Mouse (Mus musculus): ENCODE results near the gene Gimap9. TPM values are rescaled to one million over a fixed set of nuclear protein-coding genes. Genes with fewer than 3 reads are reported as not detected.
A peak's percentile ranks its signal among the peaks of the same experiment; 100 is the strongest.

The Gimap9 gene
- polyA plus RNA-seq, 1 experiment from 2014 or later: 9.8 TPM

DNA sequence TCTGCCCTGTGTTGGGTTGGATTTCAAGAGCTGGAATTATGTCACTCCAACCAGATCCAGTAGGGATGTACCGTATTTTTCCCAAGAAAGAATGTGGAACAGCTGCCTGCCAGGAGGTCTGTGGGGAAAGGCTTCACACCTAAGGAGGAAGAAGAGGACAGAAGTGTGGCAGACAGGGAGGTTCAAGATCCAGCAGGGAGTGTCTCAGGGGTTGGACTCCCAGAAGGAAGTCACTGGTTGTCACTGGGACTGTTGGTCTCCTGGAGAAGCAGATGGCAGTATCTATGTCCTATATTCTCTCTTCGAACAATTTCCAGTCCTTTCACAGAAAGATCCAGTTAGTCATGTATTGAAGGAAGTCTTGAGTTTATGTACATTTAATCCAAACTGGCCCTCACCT lies 28.3 kb upstream of the Gimap9 start:
- no peaks in the 10 kb centered on the region for H3K27me3 ChIP-seq (ENCODE audit: control insufficient read depth, insufficient read depth, low read length)
- H3K36me3 ChIP-seq (ENCODE audit: control insufficient read depth, insufficient read depth, low read length): no peaks in the 10 kb centered on the region
- H3K4me3 ChIP-seq (replicated peaks; ENCODE audit: low read length): no peak overlapping the region
- H3K4me1 ChIP-seq (ENCODE audit: control insufficient read depth, insufficient read depth, low read length): no peaks in the 10 kb centered on the region
- H3K9ac ChIP-seq (ENCODE audit: low read length): no peak overlapping the region
- no peak for ATAC-seq (ENCODE audit: insufficient read depth, low FRiP score)
- H3K9me3 ChIP-seq (replicated peaks; ENCODE audit: control insufficient read depth, low read length): no peaks in the 10 kb centered on the region
- H3K4me2 ChIP-seq (ENCODE audit: low read depth, low read length): 0 out of 2 replicates have a peak overlapping the region, but pooled peaks have one; percentile 3
- 66% methylated on average over 2 of the region's 2 CpGs for WGBS
- H3K27ac ChIP-seq (ENCODE audit: low read length): no peak overlapping the region

- no peaks in the 10 kb centered on the region for H3K4me1 ChIP-seq (ENCODE audit: control insufficient read depth, insufficient read depth, low read length)
- WGBS: 85% methylated on average over 4 of the region's 4 CpGs
Measured at GRCm38 (mm10) chr6:48648779-48649178, 27.1 kb upstream of the Gimap9 start.

DNA sequence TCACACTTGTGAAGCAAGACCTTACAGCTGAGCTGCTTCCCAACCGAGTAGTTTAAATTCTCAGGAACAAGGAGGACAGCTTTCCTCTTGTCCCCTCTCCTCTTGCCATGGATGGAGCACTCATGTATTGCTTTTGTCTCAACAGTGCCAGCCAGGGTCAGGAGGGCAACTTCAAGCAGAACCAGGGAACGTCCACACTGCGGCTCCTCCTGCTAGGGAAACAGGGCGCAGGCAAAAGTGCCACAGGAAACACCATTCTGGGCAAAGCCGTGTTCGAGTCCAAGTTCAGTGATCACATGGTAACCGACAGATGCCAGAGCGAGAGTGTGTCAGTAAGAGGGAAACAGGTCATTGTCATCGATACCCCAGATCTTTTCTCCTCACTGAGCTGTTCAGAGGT lies 25.9 kb upstream of the Gimap9 start:
- Histone ChIP-seq H3K9me3 (replicated peaks; ENCODE audit: control insufficient read depth, low read length) (no peaks in the 10 kb centered on the region), H3K4me3 (replicated peaks; ENCODE audit: low read length) (no peak overlapping the region), H3K36me3 (ENCODE audit: control insufficient read depth, insufficient read depth, low read length) (no peaks in the 10 kb centered on the region), H3K4me2 (ENCODE audit: low read depth, low read length) (no peak overlapping the region), H3K27ac (ENCODE audit: low read length) (no peak overlapping the region), H3K9ac (ENCODE audit: low read length) (no peak overlapping the region), H3K4me1 (ENCODE audit: control insufficient read depth, insufficient read depth, low read length) (no peaks in the 10 kb centered on the region), H3K27me3 (ENCODE audit: control insufficient read depth, insufficient read depth, low read length) (no peaks in the 10 kb centered on the region)
- no peak for ATAC-seq (ENCODE audit: insufficient read depth, low FRiP score)
- WGBS: 84% methylated on average over 9 of the region's 9 CpGs

More at GRCm38 (mm10) chr6:48648779-48649178, 27.1 kb upstream of the Gimap9 start:
- Histone ChIP-seq H3K27ac (ENCODE audit: low read length) (no peak overlapping the region), H3K4me3 (replicated peaks; ENCODE audit: low read length) (no peak overlapping the region), H3K27me3 (ENCODE audit: control insufficient read depth, insufficient read depth, low read length) (no peaks in the 10 kb centered on the region), H3K4me2 (ENCODE audit: low read depth, low read length) (no peak overlapping the region), H3K9me3 (replicated peaks; ENCODE audit: control insufficient read depth, low read length) (no peaks in the 10 kb centered on the region), H3K9ac (ENCODE audit: low read length) (no peak overlapping the region), H3K36me3 (ENCODE audit: control insufficient read depth, insufficient read depth, low read length) (no peaks in the 10 kb centered on the region)
- ATAC-seq (ENCODE audit: insufficient read depth, low FRiP score): no peak

GRCm38 (mm10) chr6:48658721-48659120 lies 17.2 kb upstream of the Gimap9 start:
- Histone ChIP-seq H3K4me2 (ENCODE audit: low read depth, low read length) (no peak overlapping the region), H3K36me3 (ENCODE audit: control insufficient read depth, insufficient read depth, low read length) (no peaks in the 10 kb centered on the region), H3K4me3 (replicated peaks; ENCODE audit: low read length) (no peak overlapping the region), H3K27ac (ENCODE audit: low read length) (no peak overlapping the region), H3K9me3 (replicated peaks; ENCODE audit: control insufficient read depth, low read length) (no peaks in the 10 kb centered on the region), H3K4me1 (ENCODE audit: control insufficient read depth, insufficient read depth, low read length) (no peaks in the 10 kb centered on the region), H3K27me3 (ENCODE audit: control insufficient read depth, insufficient read depth, low read length) (no peaks in the 10 kb centered on the region), H3K9ac (ENCODE audit: low read length) (no peak overlapping the region)
- 57% methylated on average over 5 of the region's 5 CpGs for WGBS
- ATAC-seq (ENCODE audit: insufficient read depth, low FRiP score): no peak

- no peaks in the 10 kb centered on the region for H3K4me1 ChIP-seq (ENCODE audit: control insufficient read depth, insufficient read depth, low read length)
- no peak overlapping the region for H3K27ac ChIP-seq (ENCODE audit: low read length)
- H3K9ac ChIP-seq (ENCODE audit: low read length): no peak overlapping the region
- H3K4me2 ChIP-seq (ENCODE audit: low read depth, low read length): no peak overlapping the region
- no peaks in the 10 kb centered on the region for H3K27me3 ChIP-seq (ENCODE audit: control insufficient read depth, insufficient read depth, low read length)
- ATAC-seq (ENCODE audit: insufficient read depth, low FRiP score): no peak
- H3K9me3 ChIP-seq (replicated peaks; ENCODE audit: control insufficient read depth, low read length): no peaks in the 10 kb centered on the region
- H3K36me3 ChIP-seq (ENCODE audit: control insufficient read depth, insufficient read depth, low read length): no peaks in the 10 kb centered on the region
- 73% methylated on average over 4 of the region's 4 CpGs for WGBS
- H3K4me3 ChIP-seq (replicated peaks; ENCODE audit: low read length): no peak overlapping the region
Measured at GRCm38 (mm10) chr6:48664750-48665149, 11.2 kb upstream of the Gimap9 start.

DNA sequence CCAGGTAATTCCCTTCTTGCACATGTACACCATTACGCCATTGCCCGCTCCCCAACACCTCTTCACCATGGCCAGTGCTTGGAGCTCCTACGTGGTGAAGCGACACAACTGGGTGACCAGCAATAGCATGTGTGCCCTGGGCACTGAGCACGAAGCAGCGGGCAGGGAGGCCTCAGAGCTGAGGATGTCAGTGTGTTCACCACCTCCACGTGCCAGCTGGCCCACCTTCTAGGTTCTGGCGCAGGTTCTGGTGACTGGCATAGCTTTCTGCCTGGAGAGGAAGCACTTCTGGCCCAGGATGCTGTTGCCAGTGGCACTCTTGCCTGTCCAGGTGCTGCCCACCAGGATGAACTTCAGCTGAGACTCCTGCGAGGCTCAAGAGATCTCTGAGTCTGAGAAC lies 10.5 kb upstream of the Gimap9 start:
- WGBS: 94% methylated on average over 9 of the region's 9 CpGs
- Histone ChIP-seq H3K4me2 (ENCODE audit: low read depth, low read length) (no peak overlapping the region), H3K4me3 (replicated peaks; ENCODE audit: low read length) (no peak overlapping the region), H3K27ac (ENCODE audit: low read length) (no peak overlapping the region), H3K27me3 (ENCODE audit: control insufficient read depth, insufficient read depth, low read length) (no peaks in the 10 kb centered on the region), H3K36me3 (ENCODE audit: control insufficient read depth, insufficient read depth, low read length) (no peaks in the 10 kb centered on the region), H3K9me3 (replicated peaks; ENCODE audit: control insufficient read depth, low read length) (no peaks in the 10 kb centered on the region), H3K4me1 (ENCODE audit: control insufficient read depth, insufficient read depth, low read length) (no peaks in the 10 kb centered on the region), H3K9ac (ENCODE audit: low read length) (no peak overlapping the region)
- no peak for ATAC-seq (ENCODE audit: insufficient read depth, low FRiP score)

DNA sequence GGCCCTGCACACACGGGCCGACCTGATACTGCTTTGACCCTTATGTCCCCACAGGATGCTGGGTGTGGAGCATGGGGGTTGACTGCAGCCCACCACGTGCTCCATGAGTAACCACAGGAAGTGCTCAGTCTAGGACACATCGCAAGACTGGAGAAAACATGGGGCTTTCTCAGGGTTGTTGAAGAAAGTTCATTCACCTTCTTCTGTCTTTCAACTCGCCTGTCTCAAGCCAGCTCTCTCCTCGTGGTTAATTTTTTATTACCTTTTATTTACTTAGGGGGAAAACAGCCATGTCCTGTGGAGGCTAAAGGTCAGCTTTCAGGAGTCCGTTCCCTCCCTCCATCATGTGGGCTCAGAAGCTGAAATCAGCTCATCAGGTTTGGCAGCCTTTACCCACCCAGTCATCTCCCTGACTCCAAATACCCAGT lies 9.8 kb upstream of the Gimap9 start:
- no peak for ATAC-seq (ENCODE audit: insufficient read depth, low FRiP score)
- H3K4me3 ChIP-seq (replicated peaks; ENCODE audit: low read length): no peak overlapping the region
- no peak overlapping the region for H3K4me2 ChIP-seq (ENCODE audit: low read depth, low read length)
- no peak overlapping the region for H3K27ac ChIP-seq (ENCODE audit: low read length)
- 26% methylated on average over 7 of the region's 7 CpGs for WGBS
- no peak overlapping the region for H3K9ac ChIP-seq (ENCODE audit: low read length)
- no peaks in the 10 kb centered on the region for H3K9me3 ChIP-seq (replicated peaks; ENCODE audit: control insufficient read depth, low read length)
- no peaks in the 10 kb centered on the region for H3K36me3 ChIP-seq (ENCODE audit: control insufficient read depth, insufficient read depth, low read length)
- H3K27me3 ChIP-seq (ENCODE audit: control insufficient read depth, insufficient read depth, low read length): no peaks in the 10 kb centered on the region
- no peaks in the 10 kb centered on the region for H3K4me1 ChIP-seq (ENCODE audit: control insufficient read depth, insufficient read depth, low read length)

DNA sequence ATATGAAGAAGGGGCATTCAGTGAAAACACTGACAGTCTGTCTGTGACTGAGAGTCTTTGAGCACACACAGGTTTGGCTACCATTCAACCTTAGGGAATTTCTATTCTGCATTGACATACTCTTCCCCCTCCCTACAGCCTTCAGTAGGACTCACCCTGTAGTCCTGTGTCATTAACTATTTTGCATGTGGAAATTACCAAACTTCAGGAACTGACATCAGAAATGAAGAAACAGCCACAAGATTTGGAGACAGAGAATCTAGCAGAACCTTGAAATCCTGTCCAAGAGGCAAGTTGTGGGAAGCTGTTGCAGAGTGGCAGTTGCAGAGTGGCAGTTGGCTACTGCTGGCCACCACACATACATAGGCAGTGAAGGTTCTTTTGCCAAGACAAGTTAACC lies 7.9 kb upstream of the Gimap9 start:
- H3K27me3 ChIP-seq (ENCODE audit: control insufficient read depth, insufficient read depth, low read length): no peaks in the 10 kb centered on the region
- no peaks in the 10 kb centered on the region for H3K4me1 ChIP-seq (ENCODE audit: control insufficient read depth, insufficient read depth, low read length)
- H3K36me3 ChIP-seq (ENCODE audit: control insufficient read depth, insufficient read depth, low read length): no peaks in the 10 kb centered on the region
- no peak overlapping the region for H3K27ac ChIP-seq (ENCODE audit: low read length)
- ATAC-seq (ENCODE audit: insufficient read depth, low FRiP score): no peak
- H3K4me3 ChIP-seq (replicated peaks; ENCODE audit: low read length): no peak overlapping the region
- H3K9ac ChIP-seq (ENCODE audit: low read length): no peak overlapping the region
- H3K4me2 ChIP-seq (ENCODE audit: low read depth, low read length): no peak overlapping the region
- no peaks in the 10 kb centered on the region for H3K9me3 ChIP-seq (replicated peaks; ENCODE audit: control insufficient read depth, low read length)

- no peak for ATAC-seq (ENCODE audit: insufficient read depth, low FRiP score)
- no peaks in the 10 kb centered on the region for H3K36me3 ChIP-seq (ENCODE audit: control insufficient read depth, insufficient read depth, low read length)
- no peak overlapping the region for H3K9ac ChIP-seq (ENCODE audit: low read length)
- 77% methylated on average over 2 of the region's 2 CpGs for WGBS
- no peaks in the 10 kb centered on the region for H3K4me1 ChIP-seq (ENCODE audit: control insufficient read depth, insufficient read depth, low read length)
- H3K4me3 ChIP-seq (replicated peaks; ENCODE audit: low read length): no peak overlapping the region
- no peak overlapping the region for H3K27ac ChIP-seq (ENCODE audit: low read length)
- H3K9me3 ChIP-seq (replicated peaks; ENCODE audit: control insufficient read depth, low read length): no peaks in the 10 kb centered on the region
- no peaks in the 10 kb centered on the region for H3K27me3 ChIP-seq (ENCODE audit: control insufficient read depth, insufficient read depth, low read length)
- H3K4me2 ChIP-seq (ENCODE audit: low read depth, low read length): no peak overlapping the region
Measured at GRCm38 (mm10) chr6:48669446-48669969, 6.4 kb upstream of the Gimap9 start.
